Mouse (Mus musculus): ENCODE measurements around the gene Dlx2. TPM values are rescaled to one million over a fixed set of nuclear protein-coding genes. Genes with fewer than 3 reads are reported as not detected.

Dlx2 gene
- total RNA-seq, 2 experiments from 2014 or later = not detected

DNA sequence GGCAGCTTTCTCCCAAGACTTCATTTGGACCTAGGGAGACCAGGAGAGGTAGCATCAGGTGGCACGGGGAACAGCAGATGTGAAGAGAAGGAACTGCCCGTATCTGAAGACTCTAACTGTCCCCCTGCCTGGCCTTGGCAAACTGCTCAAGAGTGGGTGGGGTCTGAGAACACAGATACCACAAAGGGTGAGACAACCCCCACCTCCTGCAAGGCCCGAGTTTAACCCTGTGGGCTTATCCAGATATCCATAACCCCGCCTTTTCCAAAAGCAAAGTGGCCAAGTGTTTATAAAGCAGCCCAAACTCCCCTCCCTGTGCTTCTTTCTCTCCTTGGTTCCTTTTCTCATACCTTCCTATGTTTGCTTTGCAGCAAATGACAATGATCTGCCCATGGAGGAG, 23.1 kb downstream of the Dlx2 start:
- intact Hi-C loops (cut with DNase I) = no loop called here
- no peak for DNase-seq

DNA sequence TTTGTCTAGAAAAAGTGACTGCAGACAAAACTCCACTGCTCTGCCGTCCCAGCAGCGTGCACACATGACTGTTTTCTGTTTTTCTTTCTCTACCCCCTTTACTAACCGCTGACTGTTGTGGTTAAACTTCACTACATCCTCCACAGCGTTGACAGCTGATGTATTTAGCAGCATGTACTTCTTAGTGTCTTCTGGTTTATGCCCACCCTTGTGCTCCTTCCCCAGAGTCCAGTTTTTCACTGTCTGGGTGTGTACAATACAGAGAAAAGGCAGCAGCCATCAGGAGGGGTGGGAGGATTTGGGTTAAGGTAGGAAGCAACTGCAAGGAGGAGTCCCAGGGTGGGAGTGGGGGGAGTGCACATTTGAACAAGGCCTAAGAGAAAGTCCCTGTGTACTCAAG, 23.7 kb downstream of the Dlx2 start:
- intact Hi-C loops (cut with DNase I) = no loop called here
- DNase-seq = no peak

DNA sequence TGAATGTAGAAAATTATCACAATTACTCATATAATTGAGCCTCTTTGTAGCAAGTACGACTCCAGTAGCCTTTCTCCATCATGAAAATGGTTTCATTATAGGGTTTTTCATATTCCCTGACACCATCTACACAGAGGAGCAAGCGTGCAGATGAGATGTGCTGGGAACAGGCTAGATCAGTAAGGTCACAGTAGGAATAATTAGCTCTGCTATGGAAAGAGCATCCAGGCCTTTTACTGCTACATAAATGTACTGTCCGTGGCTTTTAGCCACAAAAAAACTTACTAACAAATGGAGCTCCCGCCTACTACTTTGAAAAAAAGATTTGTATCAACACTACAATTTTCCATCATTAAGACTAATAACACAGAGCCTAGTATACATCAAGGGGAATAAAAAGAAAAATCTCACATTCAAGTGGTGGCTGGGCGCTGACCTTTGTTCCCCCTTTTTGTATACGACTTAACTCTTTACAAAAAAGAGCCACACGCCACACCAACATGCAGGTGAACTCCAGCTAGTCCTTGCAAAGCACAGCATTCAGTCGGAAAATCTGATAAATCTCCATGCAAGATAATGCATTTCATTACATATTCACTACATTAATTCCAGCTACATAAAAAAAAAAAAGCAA, 29.0 kb downstream of the Dlx2 start:
- intact Hi-C loops (cut with DNase I) = no loop called here
- DNase-seq = no peak

DNA sequence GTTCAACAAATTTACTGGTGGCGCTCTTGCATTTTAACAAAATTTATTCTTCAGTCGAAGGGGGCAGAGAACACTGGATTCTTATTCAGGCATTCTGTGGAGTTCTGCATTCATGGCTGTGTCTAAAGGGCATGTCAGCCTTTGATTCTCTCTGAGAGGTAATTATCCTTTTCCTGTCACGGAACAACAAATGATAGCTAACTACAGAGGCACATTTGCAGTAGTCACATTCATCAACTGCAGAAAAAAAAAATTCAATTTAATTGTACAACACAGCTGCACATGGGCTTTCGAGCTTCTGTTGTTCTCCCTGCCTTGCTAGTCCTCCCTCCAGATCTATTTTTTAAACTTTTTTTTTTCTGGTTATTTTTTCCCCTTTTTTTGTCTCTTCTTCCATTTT, 29.6 kb downstream of the Dlx2 start:
- no peak for DNase-seq
- intact Hi-C loops (cut with DNase I) = no loop called here

DNA sequence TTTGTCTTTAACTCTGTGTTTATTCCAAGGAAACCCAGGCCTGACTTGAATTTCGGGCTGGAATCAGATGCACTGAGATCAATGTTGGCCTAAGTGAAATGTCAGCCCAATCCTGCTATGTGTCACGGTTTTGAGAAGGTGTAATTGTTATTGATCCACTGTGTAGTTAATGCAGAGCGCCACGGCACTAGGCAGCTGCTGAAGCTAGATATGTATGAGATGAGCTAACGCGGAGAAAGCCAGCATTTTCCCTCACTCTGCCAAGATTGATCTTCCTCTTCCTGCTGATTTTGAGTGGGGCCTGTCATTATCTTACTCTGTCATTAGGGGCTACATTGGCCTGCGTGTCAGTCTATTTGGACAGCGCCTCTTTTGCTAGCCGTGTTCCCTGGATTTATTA, 34.2 kb downstream of the Dlx2 start:
- intact Hi-C loops (cut with DNase I) = no loop called here
- DNase-seq = no peak

DNA sequence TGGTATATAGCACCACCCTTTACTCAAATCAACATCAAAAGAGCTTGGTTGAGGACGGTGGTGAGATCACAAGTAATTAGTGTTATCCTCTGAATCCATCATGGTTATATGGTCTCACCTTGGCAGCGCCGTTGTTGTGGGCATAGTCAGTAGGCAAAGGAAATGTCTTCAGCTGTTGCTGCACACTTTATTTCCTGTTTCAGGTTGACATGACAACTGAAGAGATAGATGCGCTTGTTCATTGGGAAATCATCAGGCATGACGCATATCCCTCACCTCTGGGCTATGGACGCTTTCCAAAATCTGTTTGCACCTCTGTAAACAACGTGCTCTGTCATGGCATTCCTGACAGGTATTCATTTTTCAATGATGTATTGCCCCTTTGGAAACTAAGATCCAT, 35.3 kb downstream of the Dlx2 start:
- no peak for DNase-seq
- intact Hi-C loops (cut with DNase I) = no loop called here

DNA sequence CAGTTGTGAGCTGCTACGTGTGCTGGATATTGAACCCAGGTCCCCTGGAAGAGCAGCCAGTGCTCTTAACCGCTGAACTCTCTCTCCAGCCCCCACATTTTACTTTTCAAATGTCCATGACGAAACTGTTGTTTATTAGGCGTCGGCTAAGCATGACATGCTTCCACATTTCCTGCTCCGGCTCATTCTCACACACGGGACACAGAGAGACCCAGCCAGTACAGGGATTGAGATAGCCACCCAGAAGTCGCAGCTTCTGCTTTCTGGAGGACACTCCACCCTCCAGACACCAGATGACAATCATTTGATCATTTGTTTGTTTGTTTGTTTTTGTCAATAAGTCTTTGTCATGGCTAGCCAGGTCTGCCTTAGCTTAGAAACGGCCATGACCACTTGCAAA, 41.7 kb downstream of the Dlx2 start:
- DNase-seq = no peak
- intact Hi-C loops (cut with DNase I) = no loop called here

DNA sequence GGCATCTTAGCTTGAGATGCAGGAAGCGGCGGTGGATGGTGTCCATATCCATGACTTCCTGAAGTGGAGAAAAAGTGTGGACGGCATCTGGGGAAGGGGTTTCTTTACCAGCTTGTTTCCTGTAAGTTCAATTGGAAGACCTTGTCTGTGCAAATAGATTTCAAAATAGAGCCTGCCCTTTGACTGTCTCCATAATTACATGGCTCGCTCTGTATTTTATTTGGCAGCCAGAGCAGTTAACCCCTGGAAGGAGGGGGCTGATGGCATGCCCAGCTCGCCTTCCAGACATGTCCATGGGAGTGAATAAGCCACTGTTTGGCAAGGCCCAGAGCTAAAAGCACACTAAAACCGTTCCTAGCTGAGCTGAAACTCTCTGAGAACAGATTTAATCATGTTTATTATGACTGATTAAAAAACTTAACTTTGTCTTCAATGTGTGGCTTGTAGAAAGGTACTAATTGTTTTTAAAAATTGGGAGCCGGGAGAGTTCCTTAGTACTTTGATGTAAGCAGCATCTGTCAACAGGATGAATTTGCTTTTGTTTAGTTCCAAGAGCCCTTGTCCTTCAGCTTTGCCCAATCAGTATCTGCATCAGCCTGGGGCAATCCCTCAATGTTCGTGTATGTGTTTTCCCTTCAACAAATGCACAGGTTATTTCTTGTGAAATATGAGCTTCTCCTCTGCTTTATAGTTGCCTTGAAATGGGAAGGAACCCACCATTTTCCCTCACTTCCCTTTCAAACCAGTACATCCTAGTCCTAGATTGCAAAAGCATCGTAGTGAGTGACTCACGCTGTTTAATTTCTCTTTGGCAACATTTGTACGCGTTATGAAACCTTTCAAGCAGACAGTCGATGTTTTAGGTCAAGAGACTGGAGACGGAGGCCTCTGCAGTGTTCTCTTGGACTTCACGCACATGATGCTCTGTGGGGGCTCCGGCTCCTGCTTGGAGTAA, 47.0 kb downstream of the Dlx2 start:
- intact Hi-C loops (cut with DNase I) = no loop called here
- DNase-seq = peak in 1 of 2 experiments; percentile 8

DNA sequence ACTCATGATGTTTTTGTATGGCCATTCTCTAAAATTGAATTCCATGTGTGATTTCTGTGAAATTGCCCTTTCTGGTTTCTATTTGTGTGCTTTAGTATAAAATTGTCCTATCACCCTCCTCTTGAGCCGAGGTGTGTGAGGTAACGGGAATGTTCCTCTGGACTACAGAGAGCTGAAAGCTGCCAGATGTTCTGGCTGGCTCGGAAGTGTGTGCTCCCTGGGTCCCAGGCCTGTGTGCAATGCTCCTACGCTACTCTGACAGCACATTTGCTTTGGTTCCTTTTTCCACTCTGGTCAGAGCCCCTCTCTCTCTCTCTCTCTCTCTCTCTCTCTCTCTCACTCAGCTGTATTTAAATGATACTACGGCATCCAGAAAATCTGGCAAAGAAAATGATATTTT, 49.4 kb downstream of the Dlx2 start:
- no peak for DNase-seq
- intact Hi-C loops (cut with DNase I) = no loop called here

DNA sequence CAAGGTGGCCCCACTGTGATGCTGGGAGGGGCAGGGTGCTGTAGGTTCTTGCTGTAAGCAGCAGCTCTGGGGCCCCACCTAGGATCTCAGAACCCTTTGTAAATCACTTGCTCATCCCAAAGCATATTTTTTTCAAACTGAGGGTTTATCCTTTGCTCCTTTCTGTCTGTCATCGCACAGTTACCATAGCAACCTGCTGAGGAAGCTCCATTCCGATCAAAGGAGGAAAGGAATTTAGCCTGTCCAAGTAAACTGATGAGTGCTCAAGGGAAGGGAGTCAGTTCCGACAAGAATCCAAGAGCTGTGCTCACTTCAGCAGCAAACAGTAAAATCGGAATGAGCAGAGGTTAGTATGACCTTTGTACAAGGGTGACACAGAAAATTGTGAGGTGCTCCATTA, 51.6 kb downstream of the Dlx2 start:
- intact Hi-C loops (cut with DNase I) = no loop called here
- DNase-seq = no peak

DNA sequence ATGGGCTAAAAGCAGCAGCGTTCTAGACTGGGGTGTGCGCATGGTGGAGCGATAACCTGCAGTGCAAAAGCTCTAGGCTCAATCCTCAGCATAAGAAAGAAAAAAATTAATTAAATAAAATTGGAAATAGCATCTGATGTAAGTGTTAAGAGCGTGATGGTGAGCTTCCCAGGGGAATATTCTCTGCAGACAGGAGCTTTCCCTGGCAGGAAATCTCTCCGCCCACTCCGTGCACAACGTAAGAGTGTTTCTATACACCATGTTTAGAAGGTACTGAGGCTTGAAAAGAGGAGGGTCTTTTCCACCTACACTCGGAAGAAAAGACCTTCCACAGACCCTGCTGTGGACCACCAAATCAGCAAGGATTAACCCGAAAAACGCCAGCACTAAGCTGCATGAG, 52.1 kb downstream of the Dlx2 start:
- intact Hi-C loops (cut with DNase I) = no loop called here
- DNase-seq = no peak

Other genes with a start within 250 kb of the Dlx2 start
- 100 to 1,000 TPM; 252 to 275 TPM for gene Slc25a12, start 179.0 kb downstream of the Dlx2 start, total RNA-seq (2021)
- gene Hat1, start 157.8 kb downstream of the Dlx2 start, total RNA-seq (2021) = 10 to 100 TPM; 29.6 to 32.9 TPM
- 10 to 100 TPM; 44.9 to 45.2 TPM for gene Metap1d, start 93.5 kb downstream of the Dlx2 start, total RNA-seq (2021)
- gene Dlx1, start 18.6 kb downstream of the Dlx2 start, total RNA-seq (2021) = under 1 TPM; 0.28 to 0.35 TPM
- 10 to 100 TPM; 44.4 to 61.9 TPM for gene Itga6, start 198.9 kb upstream of the Dlx2 start, total RNA-seq (2021)

Measured in heart, postnatal 36 days (tissue).